Mouse (Mus musculus) ES-E14 (cell line): ENCODE data around the gene Ino80.

Experiments
- CHD2 ChIP-seq: IDR thresholded peaks from 2 replicates; pipeline ENCODE4 v1.6.1; 2014; ENCODE audit warnings: mild to moderate bottlenecking, low read depth, low read length, inconsistent platforms
- HCFC1 ChIP-seq: IDR thresholded peaks from 2 replicates; pipeline ENCODE4 v1.6.1; 2012; ENCODE audit warnings: low read length, inconsistent platforms, borderline replicate concordance; ENCODE audit not compliant: insufficient read depth
- MAFK ChIP-seq: IDR thresholded peaks from 2 replicates; pipeline ENCODE4 v1.6.1; 2014; ENCODE audit warnings: mild to moderate bottlenecking, low read depth, low read length, inconsistent platforms; ENCODE audit not compliant: insufficient read depth

DNA sequence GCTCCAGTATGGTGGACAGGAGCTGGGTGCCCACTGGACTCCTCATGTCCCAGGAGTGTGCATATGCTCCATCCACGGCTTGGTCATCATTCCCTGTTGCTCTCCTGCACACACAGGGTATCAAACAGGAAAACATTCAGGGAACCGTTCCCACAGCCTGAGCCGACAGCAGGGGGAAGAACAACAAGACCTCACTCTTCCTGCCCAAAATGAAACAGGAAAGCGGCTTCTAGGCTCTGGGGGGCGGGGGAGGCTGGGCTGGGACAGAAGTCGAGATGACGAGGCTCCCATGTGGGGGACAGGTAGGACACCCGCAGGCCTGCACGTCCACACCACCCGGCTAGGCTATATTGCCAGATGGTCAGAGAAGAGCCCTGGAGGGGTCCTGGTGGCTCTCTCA is 141.0 kb downstream of the Ino80 start:
- TF ChIP-seq MAFK (no peak), CHD2 (no peak), HCFC1 (no peak)
